Mouse (Mus musculus): Measurements from ENCODE around the gene Gabrg3.

Gene Gabrg3

DNA sequence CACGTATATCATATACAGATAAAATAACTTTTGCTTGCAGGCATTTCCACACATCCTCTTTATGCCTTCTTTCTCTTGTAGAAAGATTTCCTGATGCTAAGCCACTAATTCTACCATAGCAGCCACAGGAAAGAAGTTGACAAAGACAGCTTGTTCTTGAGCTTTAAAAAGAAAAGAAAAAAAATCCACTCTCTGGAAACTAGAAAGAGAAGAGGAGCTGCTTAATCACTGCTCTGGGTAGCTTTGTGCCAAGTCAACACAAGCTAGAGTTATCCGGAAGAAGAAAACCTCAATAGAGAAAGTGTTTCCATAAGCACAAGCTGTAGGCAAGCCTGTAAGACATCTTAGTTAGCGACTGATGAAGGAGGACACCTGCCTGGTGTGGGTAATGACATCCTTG is 321.6 kb downstream of the Gabrg3 start:
- no peak for DNase-seq (ENCODE audit: low spot score in 2 of 2)

DNA sequence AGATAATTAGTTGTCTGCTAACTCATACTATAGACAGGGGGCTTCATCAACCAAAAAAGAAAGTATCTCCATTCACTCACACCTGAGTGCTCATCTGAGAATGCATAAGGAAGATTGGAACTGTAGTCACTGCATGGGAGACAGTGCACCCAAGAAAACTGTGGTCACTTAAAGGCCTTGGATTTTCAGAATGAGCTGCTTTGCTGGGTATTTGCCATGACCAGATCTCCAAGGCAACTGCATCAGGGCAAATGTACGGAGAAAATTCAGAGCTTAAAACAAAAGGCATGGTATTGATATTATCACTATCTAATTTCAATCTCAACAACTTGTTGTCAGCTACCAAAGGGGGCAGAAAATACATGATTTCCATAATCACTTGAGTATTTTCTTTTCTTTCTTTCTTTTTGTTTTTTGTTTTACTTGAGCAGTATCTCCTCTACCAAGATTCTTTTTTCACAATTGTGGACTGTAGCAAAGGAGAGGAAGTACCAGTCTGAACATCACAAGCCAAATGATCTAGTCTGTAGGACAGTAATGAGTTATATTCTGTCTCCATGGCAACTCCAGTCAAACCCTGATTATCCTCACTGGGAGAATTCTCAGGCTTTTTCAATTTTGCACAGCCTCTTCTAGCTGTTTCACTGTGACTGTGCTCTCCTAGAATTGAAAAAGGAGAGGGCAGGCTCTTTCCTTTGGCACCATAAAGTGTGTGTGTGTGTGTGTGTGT is 335.9 kb downstream of the Gabrg3 start:
- no peak for DNase-seq (ENCODE audit: low spot score in 2 of 2)

DNA sequence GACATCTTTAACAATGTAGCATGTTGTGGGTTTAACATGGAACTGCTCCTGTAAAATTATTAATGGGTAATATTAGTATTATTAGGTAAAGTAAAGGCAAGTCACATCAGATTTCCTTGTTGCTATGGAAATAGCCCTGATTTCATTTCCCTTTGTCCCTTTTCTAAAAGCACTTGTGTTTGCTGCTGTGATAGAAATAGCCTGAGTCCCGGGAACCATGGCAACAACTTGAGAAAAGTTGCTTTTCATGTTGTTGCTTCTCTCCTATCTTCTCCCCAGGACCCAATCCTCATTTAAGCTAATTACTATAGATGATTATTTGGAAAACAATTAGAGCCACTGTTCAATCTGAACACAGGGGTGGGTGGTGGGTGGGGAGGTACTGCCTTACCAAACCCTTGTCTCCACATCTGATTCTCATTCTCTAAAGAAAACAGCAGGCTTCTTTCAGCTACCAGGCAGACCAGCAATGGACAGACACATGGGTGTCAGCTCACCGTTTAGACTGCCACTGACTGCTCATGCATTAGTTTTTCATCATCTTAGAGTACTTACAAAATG is 349.0 kb downstream of the Gabrg3 start:
- no peak for DNase-seq (ENCODE audit: low spot score in 2 of 2)

GRCm38 (mm10) chr7:57000585-57001261 is 386.3 kb downstream of the Gabrg3 start:
- no peak for DNase-seq (ENCODE audit: low spot score in 2 of 2)

- DNase-seq (ENCODE audit: low spot score in 2 of 2) = no peak
Measured at GRCm38 (mm10) chr7:56997713-56998624, 389.0 kb downstream of the Gabrg3 start.

GRCm38 (mm10) chr7:56946398-56946797 is 440.6 kb downstream of the Gabrg3 start:
- no peak for DNase-seq (ENCODE audit: low spot score in 2 of 2)

GRCm38 (mm10) chr7:56941606-56942005 is 445.4 kb downstream of the Gabrg3 start:
- DNase-seq (ENCODE audit: low spot score in 2 of 2) = no peak

DNA sequence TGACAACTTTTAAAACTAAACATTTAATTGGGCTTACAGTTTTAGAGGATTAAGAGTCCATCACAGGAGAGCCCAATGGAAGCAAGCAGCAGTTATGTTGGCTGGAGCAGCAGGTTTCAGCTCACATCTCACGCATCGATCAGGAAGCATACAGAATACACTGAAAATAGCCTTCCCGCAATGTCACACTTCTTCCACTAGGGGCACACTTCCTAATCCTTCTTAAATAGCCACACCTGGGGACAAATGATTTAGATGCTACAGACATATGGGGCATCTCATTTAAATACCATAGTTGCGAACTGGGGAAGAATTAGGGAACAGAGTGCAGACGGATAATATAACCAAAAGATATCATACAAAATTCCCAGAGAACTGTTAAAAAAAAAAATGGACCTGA is 449.0 kb downstream of the Gabrg3 start:
- no peak for DNase-seq (ENCODE audit: low spot score in 2 of 2)

DNA sequence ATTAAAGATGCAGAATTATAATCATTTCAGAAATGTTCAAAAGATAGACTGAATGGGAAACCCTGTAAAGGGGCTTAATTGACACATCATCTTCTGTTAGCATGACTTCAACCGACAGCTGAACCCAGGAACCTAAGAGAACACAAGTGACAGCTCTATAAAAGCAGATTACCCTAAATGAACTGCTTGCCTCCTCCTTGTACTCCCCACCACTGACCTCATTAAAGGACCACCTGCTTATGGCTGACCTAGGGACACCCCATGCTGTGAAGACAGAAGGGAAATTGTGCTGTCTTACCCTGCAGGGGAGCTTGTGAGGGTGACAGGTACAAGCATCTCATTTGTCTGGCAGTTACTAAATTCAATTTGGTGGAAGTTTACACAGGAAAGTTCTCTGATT is 467.5 kb downstream of the Gabrg3 start:
- DNase-seq (ENCODE audit: low spot score in 2 of 2) = no peak

DNA sequence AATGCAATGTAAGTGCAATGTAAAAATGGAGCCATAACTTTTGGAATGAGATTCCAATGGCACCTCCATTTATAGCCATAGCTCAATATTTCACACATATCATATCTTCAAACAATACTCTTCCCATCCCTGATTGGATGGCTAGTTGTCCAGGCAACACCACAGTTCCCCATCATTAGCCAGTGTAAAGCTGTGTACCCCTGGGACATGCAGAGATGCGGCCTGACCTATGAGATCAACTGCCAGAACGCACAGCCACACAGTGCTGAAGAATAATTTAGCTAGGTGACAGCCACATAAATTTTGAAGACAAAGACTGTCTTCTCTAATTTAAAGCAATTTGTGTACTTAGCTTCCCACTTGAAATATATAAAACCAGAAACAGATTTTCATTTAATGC is 472.1 kb downstream of the Gabrg3 start:
- DNase-seq (ENCODE audit: low spot score in 2 of 2) = no peak

DNA sequence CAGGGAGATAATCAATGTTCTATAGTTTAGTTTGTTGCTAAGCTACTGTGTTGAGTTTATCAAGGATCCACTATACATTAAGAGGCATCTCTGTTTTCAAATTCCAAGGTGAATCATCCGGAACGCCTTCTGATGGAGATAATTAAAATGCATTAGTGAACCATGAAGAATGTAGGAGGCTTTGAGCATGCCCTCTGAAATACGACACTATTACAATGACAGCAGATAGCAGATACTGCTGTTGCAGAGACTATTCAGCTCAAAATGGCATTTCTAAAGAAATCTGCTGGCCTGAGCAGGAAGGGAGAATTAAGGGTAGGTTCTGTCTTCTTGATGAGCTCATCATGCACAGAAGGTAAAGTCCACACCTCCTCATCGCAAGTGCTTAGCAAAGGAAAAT is 487.2 kb downstream of the Gabrg3 start:
- no peak for DNase-seq (ENCODE audit: low spot score in 2 of 2)

DNA sequence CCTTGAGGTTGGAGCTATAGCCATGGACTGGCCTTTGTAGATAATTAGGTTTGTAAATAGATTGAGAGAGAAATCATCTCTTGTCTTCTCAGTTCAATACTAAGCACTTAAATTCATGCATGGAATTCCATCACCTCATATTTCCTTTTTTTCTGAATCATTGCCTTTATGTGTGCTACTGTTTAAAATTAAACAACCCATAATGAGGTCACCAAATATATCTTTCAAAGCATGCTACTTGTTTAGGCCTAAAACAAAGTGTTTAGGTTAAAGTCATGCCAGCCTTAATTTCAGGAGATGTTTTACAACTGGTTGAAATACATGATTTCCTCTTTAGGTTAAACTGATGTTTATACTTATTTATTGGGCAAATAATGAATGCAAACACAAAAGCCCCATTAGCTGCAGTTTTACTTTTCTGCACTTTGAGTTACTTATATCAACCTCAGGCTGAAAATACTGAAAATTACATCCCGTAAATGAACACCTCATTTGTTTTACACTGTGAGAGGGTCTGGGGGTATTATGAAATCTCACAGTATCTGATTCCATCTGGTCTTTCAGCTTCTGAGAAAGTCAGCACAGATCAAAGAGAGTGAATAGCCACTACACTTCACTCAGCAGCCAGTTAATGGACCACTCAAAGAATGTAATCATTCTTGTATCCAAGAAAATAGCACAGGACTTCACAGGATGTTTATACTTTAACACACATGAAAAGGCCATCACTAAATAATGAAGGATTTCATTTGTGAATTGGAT is 519.5 kb downstream of the Gabrg3 start:
- no peak for DNase-seq (ENCODE audit: low spot score in 2 of 2)

DNA sequence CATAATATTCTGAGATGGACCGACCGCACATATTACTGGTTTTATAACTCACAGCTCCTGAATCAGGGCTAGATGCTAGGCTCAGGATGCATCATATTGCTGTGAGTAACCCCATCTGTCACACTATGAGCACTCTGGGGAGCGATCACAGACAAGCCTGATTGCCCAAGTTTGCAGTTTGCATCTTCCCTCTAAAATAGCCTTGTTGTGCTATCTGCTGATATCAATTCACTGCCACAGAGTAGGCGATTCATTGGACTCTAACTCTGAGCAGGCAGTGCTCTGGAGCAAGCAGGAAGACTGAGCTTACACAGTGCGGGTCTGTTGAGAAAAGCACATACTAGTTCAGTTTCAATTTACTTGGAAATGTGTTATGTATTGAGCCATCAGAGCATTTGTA is 543.4 kb downstream of the Gabrg3 start:
- DNase-seq (ENCODE audit: low spot score in 2 of 2) = no peak

GRCm38 (mm10) chr7:56825446-56825845 is 561.5 kb downstream of the Gabrg3 start:
- no peak for DNase-seq (ENCODE audit: low spot score in 2 of 2)

GRCm38 (mm10) chr7:56801841-56802240 is 585.1 kb downstream of the Gabrg3 start:
- DNase-seq (ENCODE audit: low spot score in 2 of 2) = no peak

GRCm38 (mm10) chr7:56779122-56779521 is 607.9 kb downstream of the Gabrg3 start:
- no peak for DNase-seq (ENCODE audit: low spot score in 2 of 2)

GRCm38 (mm10) chr7:56768216-56768615 is 618.8 kb downstream of the Gabrg3 start:
- no peak for DNase-seq (ENCODE audit: low spot score in 2 of 2)

DNA sequence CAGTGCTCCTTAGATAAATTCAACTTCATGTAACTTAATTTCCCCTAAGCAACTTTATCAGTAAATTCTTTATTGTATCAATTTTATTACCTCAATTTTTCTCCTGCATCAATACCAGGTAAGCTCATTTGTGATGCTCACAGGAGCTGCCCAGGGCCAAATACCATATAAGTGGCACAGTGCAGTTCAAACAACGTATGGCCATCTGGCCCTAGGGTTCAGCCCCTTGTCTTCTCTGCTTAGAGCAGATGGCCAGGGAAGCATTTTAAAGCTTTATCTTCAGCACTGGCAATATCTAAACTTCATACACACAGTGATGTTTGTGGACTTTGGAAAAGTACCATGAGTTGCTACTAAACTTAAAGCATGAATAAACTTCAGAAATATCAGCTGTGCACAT is 619.2 kb downstream of the Gabrg3 start:
- DNase-seq (ENCODE audit: low spot score in 2 of 2) = no peak

- no peak for DNase-seq (ENCODE audit: low spot score in 2 of 2)
Measured at GRCm38 (mm10) chr7:56765612-56766445, 621.2 kb downstream of the Gabrg3 start.

DNA sequence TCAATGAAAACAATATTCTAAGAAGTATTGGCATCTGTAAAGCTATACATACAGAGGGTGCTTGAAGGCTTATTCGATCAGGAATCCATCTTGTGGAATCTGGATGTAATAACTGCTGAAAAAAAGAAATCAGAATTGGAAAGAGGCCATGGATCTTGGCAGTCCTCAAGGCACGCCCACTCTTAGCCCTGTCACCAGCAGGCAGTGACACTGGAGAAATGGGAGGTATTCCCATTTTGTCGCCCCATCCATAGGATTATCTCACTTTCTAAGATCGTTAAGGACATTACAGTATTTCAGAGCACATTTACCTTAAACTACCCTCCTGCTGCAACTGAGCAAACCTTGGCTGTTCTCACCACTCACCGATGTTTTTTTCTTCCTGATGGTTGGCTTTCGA is 657.8 kb downstream of the Gabrg3 start:
- no peak for DNase-seq (ENCODE audit: low spot score in 2 of 2)
